Mouse (Mus musculus) gonadal fat pad, adult 2 months (tissue): Measurements from ENCODE around the gene Ablim2. TPM values are rescaled to one million over a fixed set of nuclear protein-coding genes. Genes with fewer than 3 reads are reported as not detected.

ENCODE experiments used
- DNase-seq: peaks from one replicate; pipeline ENCODE4 v3.0.0-alpha.2; 2012; ENCODE audit warnings: low read depth
- polyA plus RNA-seq: library from polyadenylated mRNA; depleted of rRNA; stranded (reverse); fragments of >200 nt; gene quantifications from 2 replicates; pipeline ENCODE4 v1.2.3, GENCODE M21; 2012; rRNA removed

The Ablim2 gene
- 18.3 and 20.7 TPM in 2 replicates for polyA plus RNA-seq

- no peak for DNase-seq
These were observed at the start of gene Ablim2 for GRCm38 (mm10) chr5:35757639-35758001. Gene Ablim2, plus strand, starts transcription at chr5:35757880.

GRCm38 (mm10) chr5:35710481-35710880 lies 47.2 kb upstream of the Ablim2 start:
- no peak for DNase-seq

GRCm38 (mm10) chr5:35710931-35711330 lies 46.7 kb upstream of the Ablim2 start:
- no peak for DNase-seq

- DNase-seq = no peak
These were observed 45.2 kb upstream of the Ablim2 start for GRCm38 (mm10) chr5:35712517-35712916.

GRCm38 (mm10) chr5:35713649-35714354 lies 43.9 kb upstream of the Ablim2 start:
- no peak for DNase-seq

- no peak for DNase-seq
These were observed 40.2 kb upstream of the Ablim2 start for GRCm38 (mm10) chr5:35717455-35717854.

GRCm38 (mm10) chr5:35717946-35718345 lies 39.7 kb upstream of the Ablim2 start:
- DNase-seq = no peak

- no peak for DNase-seq
These were observed 38.9 kb upstream of the Ablim2 start for GRCm38 (mm10) chr5:35718817-35719216.

- DNase-seq = no peak
These were observed 38.3 kb upstream of the Ablim2 start for GRCm38 (mm10) chr5:35719343-35719742.

- no peak for DNase-seq
These were observed 37.8 kb upstream of the Ablim2 start for GRCm38 (mm10) chr5:35719880-35720279.

- DNase-seq = no peak
These were observed 35.7 kb upstream of the Ablim2 start for GRCm38 (mm10) chr5:35721933-35722332.

GRCm38 (mm10) chr5:35722654-35723053 lies 35.0 kb upstream of the Ablim2 start:
- DNase-seq = no peak

GRCm38 (mm10) chr5:35723900-35724299 lies 33.8 kb upstream of the Ablim2 start:
- no peak for DNase-seq

- DNase-seq = no peak
These were observed 31.8 kb upstream of the Ablim2 start for GRCm38 (mm10) chr5:35725840-35726239.

- no peak for DNase-seq
These were observed 30.2 kb upstream of the Ablim2 start for GRCm38 (mm10) chr5:35727447-35727846.

GRCm38 (mm10) chr5:35728344-35728956 lies 29.2 kb upstream of the Ablim2 start:
- DNase-seq = no peak

GRCm38 (mm10) chr5:35728957-35729460 lies 28.7 kb upstream of the Ablim2 start:
- DNase-seq = no peak

GRCm38 (mm10) chr5:35729844-35730243 lies 27.8 kb upstream of the Ablim2 start:
- DNase-seq = no peak

- DNase-seq = no peak
These were observed 27.1 kb upstream of the Ablim2 start for GRCm38 (mm10) chr5:35730552-35730951.

GRCm38 (mm10) chr5:35731006-35731405 lies 26.7 kb upstream of the Ablim2 start:
- DNase-seq = no peak

GRCm38 (mm10) chr5:35733523-35733922 lies 24.2 kb upstream of the Ablim2 start:
- no peak for DNase-seq

- no peak for DNase-seq
These were observed 20.3 kb upstream of the Ablim2 start for GRCm38 (mm10) chr5:35737231-35737901.

GRCm38 (mm10) chr5:35739005-35739404 lies 18.7 kb upstream of the Ablim2 start:
- DNase-seq = no peak
